Mouse (Mus musculus): ENCODE measurements around the gene Mvb12b.

DNA sequence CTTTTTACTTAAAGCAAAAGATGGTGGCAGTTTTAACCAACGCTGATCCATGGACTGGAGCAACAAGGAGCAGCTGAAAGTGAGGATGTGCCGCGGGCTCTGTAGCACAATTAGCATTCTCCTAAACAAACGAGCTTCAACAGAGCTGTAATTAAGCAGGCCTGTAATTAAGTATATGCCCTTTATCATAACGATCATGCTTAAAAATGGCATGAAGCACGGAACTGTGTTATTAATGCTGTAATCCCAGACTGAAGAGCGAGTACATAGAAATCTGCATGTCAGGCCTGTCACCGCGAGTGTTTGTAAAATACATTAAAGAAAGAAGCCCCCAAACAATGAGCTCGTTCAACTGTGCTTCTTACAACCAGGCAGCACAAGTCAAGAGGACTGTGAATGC is 128.3 kb downstream of the Mvb12b start:
- TF ChIP-seq GATA1 (IDR thresholded peaks at IDR 0.05; ENCODE audit: low read length) (no peak), TAL1 (IDR thresholded peaks at IDR 0.05; ENCODE audit: low read length) (no peak)
